Mouse (Mus musculus): Measurements from ENCODE around the gene Slc17a2. TPM values are rescaled to one million over a fixed set of nuclear protein-coding genes. Genes with fewer than 3 reads are reported as not detected.

Slc17a2 gene
- polyA plus RNA-seq, 1 experiment, result 1.4 TPM

DNA sequence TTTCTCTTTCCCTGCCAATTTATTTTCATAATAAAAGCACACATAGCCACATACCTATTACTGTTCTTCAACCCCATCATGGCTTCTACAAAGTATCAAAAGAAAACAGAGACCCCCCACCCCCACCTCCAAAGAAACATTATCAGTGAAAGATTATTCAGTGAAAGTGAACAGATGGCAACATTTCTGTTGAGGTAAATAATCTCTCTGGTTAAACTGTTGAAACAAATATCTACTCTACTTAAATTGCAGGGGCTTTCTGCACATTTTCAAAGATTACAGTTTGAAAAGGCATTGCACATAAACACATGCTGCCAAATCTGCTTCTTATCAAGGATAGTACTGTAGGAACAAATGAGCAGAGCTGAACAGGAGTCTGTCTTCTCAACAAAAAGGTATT, 55.0 kb downstream of the Slc17a2 start:
- TF ChIP-seq POLR2A (IDR thresholded peaks at IDR 0.05; ENCODE audit: borderline replicate concordance, control insufficient read depth, low read depth, low read length) (no peak), CTCF (IDR thresholded peaks at IDR 0.05; ENCODE audit: control insufficient read depth, insufficient read depth, low read length) (no peak)
- Histone ChIP-seq H3K4me3 (replicated peaks; ENCODE audit: control insufficient read depth, low read depth, low read length) (no peak overlapping the region), H3K27ac (ENCODE audit: control insufficient read depth, insufficient read depth, low read depth, low read length, poor library complexity) (no peak overlapping the region), H3K4me1 (ENCODE audit: control insufficient read depth, insufficient read depth, low read length) (no peaks in the 10 kb centered on the region)

GRCm38 (mm10) chr13:23864711-23865110, 57.9 kb downstream of the Slc17a2 start:
- H3K27ac ChIP-seq (ENCODE audit: control insufficient read depth, insufficient read depth, low read depth, low read length, poor library complexity), result no peak overlapping the region
- TF ChIP-seq POLR2A (IDR thresholded peaks at IDR 0.05; ENCODE audit: borderline replicate concordance, control insufficient read depth, low read depth, low read length) (no peak), CTCF (IDR thresholded peaks at IDR 0.05; ENCODE audit: control insufficient read depth, insufficient read depth, low read length) (no peak)
- H3K4me3 ChIP-seq (replicated peaks; ENCODE audit: control insufficient read depth, low read depth, low read length), result no peak overlapping the region
- no peaks in the 10 kb centered on the region; the same call in 1 of the 2 replicates for H3K4me1 ChIP-seq (ENCODE audit: control insufficient read depth, insufficient read depth, low read length)
- 67% methylated on average over 9 of the region's 9 CpGs for WGBS

- Histone ChIP-seq H3K4me1 (ENCODE audit: control insufficient read depth, insufficient read depth, low read length) (no peaks in the 10 kb centered on the region; the same call in 1 of the 2 replicates), H3K4me3 (replicated peaks; ENCODE audit: control insufficient read depth, low read depth, low read length) (no peak overlapping the region), H3K27ac (ENCODE audit: control insufficient read depth, insufficient read depth, low read depth, low read length, poor library complexity) (no peak overlapping the region)
- WGBS, result 69% methylated on average over 9 of the region's 9 CpGs
- TF ChIP-seq POLR2A (IDR thresholded peaks at IDR 0.05; ENCODE audit: borderline replicate concordance, control insufficient read depth, low read depth, low read length) (no peak), CTCF (IDR thresholded peaks at IDR 0.05; ENCODE audit: control insufficient read depth, insufficient read depth, low read length) (no peak)
These were observed 59.4 kb downstream of the Slc17a2 start for GRCm38 (mm10) chr13:23866086-23866710.

DNA sequence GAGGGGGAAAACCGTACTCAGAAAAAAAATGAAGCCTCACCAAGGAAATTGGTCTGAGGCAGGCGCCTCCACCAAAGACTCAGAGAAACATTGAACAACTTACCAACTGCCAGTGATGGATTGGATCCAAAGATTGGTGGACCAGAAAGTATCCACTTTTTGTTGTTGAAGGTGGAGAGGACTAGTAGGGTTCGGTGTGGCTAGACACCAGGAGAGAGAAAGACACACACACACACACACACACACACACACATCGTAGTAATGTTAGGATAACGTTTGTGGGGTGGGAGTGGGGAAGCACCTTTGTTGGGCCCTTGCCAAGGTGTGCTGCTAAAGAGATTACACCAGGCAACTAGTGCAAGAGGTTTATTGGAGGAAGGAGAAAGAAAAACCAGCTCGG, 60.2 kb downstream of the Slc17a2 start:
- WGBS, result 59% methylated on average over 6 of the region's 6 CpGs
- H3K27ac ChIP-seq (ENCODE audit: control insufficient read depth, insufficient read depth, low read depth, low read length, poor library complexity), result no peak overlapping the region
- TF ChIP-seq POLR2A (IDR thresholded peaks at IDR 0.05; ENCODE audit: borderline replicate concordance, control insufficient read depth, low read depth, low read length) (no peak), CTCF (IDR thresholded peaks at IDR 0.05; ENCODE audit: control insufficient read depth, insufficient read depth, low read length) (no peak)
- H3K4me1 ChIP-seq (ENCODE audit: control insufficient read depth, insufficient read depth, low read length), result no peaks in the 10 kb centered on the region; the same call in 1 of the 2 replicates
- no peak overlapping the region for H3K4me3 ChIP-seq (replicated peaks; ENCODE audit: control insufficient read depth, low read depth, low read length)

DNA sequence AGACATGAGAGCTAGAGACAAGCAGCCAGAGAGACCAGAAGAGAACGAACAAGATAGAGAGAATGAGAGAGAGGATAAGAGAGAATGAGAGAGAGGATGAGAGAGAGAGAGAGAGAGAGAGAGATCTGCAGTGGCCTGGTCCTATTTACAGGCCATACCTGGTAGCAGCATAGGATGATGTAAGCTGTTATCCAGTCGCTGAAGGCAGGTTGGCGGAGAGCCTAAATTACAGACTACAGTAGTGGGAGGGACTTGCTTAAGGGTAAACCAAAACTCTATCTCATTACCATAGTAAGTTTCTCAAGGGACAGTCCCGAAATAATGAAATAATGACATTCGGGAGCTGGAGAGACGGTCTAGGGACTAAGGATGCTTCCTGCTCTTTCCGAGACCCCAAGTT, 60.6 kb downstream of the Slc17a2 start, which contains the start of gene Slc17a1:
Gene Slc17a1, plus strand, starts transcription at position 346 of the 400 bp plus-strand sequence.
- H3K4me1 ChIP-seq (ENCODE audit: control insufficient read depth, insufficient read depth, low read length), result no peaks in the 10 kb centered on the region; the same call in 1 of the 2 replicates
- WGBS, result 72% methylated on average over 7 of the region's 7 CpGs
- no peak within 1 kb of the TSS for H3K4me3 ChIP-seq (replicated peaks; ENCODE audit: control insufficient read depth, low read depth, low read length)
- H3K27ac ChIP-seq (ENCODE audit: control insufficient read depth, insufficient read depth, low read depth, low read length, poor library complexity), result no peak within 1 kb of the TSS
- TF ChIP-seq POLR2A (IDR thresholded peaks at IDR 0.05; ENCODE audit: borderline replicate concordance, control insufficient read depth, low read depth, low read length) (no peak), CTCF (IDR thresholded peaks at IDR 0.05; ENCODE audit: control insufficient read depth, insufficient read depth, low read length) (no peak)

- TF ChIP-seq CTCF (IDR thresholded peaks at IDR 0.05; ENCODE audit: control insufficient read depth, insufficient read depth, low read length) (no peak), POLR2A (IDR thresholded peaks at IDR 0.05; ENCODE audit: borderline replicate concordance, control insufficient read depth, low read depth, low read length) (no peak)
- no peaks in the 10 kb centered on the region; the same call in 1 of the 2 replicates for H3K4me1 ChIP-seq (ENCODE audit: control insufficient read depth, insufficient read depth, low read length)
- 55% methylated on average over 8 of the region's 8 CpGs for WGBS
- no peak overlapping the region for H3K4me3 ChIP-seq (replicated peaks; ENCODE audit: control insufficient read depth, low read depth, low read length)
- no peak overlapping the region for H3K27ac ChIP-seq (ENCODE audit: control insufficient read depth, insufficient read depth, low read depth, low read length, poor library complexity)
These were observed 62.2 kb downstream of the Slc17a2 start for GRCm38 (mm10) chr13:23868790-23869533.

- 83% methylated on average over 3 of the region's 3 CpGs for WGBS
- H3K27ac ChIP-seq (ENCODE audit: control insufficient read depth, insufficient read depth, low read depth, low read length, poor library complexity), result no peak overlapping the region
- H3K4me3 ChIP-seq (replicated peaks; ENCODE audit: control insufficient read depth, low read depth, low read length), result no peak overlapping the region
- TF ChIP-seq CTCF (IDR thresholded peaks at IDR 0.05; ENCODE audit: control insufficient read depth, insufficient read depth, low read length) (no peak), POLR2A (IDR thresholded peaks at IDR 0.05; ENCODE audit: borderline replicate concordance, control insufficient read depth, low read depth, low read length) (no peak)
- no peaks in the 10 kb centered on the region; the same call in 1 of the 2 replicates for H3K4me1 ChIP-seq (ENCODE audit: control insufficient read depth, insufficient read depth, low read length)
These were observed 63.2 kb downstream of the Slc17a2 start for GRCm38 (mm10) chr13:23869996-23870395.

DNA sequence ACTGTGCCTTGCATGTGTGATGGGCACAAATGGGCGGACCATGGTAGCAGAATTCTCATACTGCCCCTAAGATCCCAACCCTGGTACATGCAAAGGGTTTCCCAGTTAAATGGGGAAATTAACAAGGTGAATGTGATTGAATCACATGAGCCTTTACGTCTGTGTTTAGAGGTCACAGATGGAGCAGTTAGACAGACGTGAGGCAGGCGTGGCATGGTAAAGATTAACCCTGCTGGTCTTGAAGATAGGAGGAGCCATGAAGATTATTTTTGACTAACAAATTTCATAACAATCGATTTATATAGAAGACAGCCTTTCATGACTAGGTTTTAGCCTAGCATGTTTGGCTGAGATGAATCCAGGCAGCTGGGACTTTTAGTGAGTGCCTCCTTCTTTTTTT, 66.3 kb downstream of the Slc17a2 start:
- Histone ChIP-seq H3K27ac (ENCODE audit: control insufficient read depth, insufficient read depth, low read depth, low read length, poor library complexity) (no peak overlapping the region), H3K4me1 (ENCODE audit: control insufficient read depth, insufficient read depth, low read length) (no peaks in the 10 kb centered on the region; the same call in 1 of the 2 replicates), H3K4me3 (replicated peaks; ENCODE audit: control insufficient read depth, low read depth, low read length) (no peak overlapping the region)
- TF ChIP-seq CTCF (IDR thresholded peaks at IDR 0.05; ENCODE audit: control insufficient read depth, insufficient read depth, low read length) (no peak), POLR2A (IDR thresholded peaks at IDR 0.05; ENCODE audit: borderline replicate concordance, control insufficient read depth, low read depth, low read length) (no peak)
- WGBS, result 66% methylated on average over 5 of the region's 5 CpGs

Other genes starting within 250 kb of the Slc17a2 start
- 5.3 and 12.9 TPM in 2 replicates for gene Hist1h3e, start 244.6 kb upstream of the Slc17a2 start, polyA plus RNA-seq (2011; ENCODE audit: insufficient read depth, insufficient read length, low replicate concordance, missing spikeins)
- 12.5 and 23.9 TPM in 2 replicates for gene Hist1h2ae, start 235.8 kb upstream of the Slc17a2 start, polyA plus RNA-seq (2011; ENCODE audit: insufficient read depth, insufficient read length, low replicate concordance, missing spikeins)
- gene Hist1h2bg, start 235.6 kb upstream of the Slc17a2 start, polyA plus RNA-seq (2011; ENCODE audit: insufficient read depth, insufficient read length, low replicate concordance, missing spikeins), result 65.5 and 109 TPM in 2 replicates
- gene Hist1h2bf, start 232.8 kb upstream of the Slc17a2 start, polyA plus RNA-seq (2011; ENCODE audit: insufficient read depth, insufficient read length, low replicate concordance, missing spikeins), result 32.4 and 40.5 TPM in 2 replicates
- gene Hist1h2ad, start 232.6 kb upstream of the Slc17a2 start, polyA plus RNA-seq (2011; ENCODE audit: insufficient read depth, insufficient read length, low replicate concordance, missing spikeins), result 2.6 and 4.3 TPM in 2 replicates
- gene Hist1h3d, start 231.2 kb upstream of the Slc17a2 start, polyA plus RNA-seq (2011; ENCODE audit: insufficient read depth, insufficient read length, low replicate concordance, missing spikeins), result 7.1 and 11.3 TPM in 2 replicates
- gene Hist1h4d, start 225.4 kb upstream of the Slc17a2 start, polyA plus RNA-seq (2011; ENCODE audit: insufficient read depth, insufficient read length, low replicate concordance, missing spikeins), result 50.4 and 64.8 TPM in 2 replicates
- 9.2 and 11.8 TPM in 2 replicates for gene Hist1h2be, start 185.9 kb upstream of the Slc17a2 start, polyA plus RNA-seq (2011; ENCODE audit: insufficient read depth, insufficient read length, low replicate concordance, missing spikeins)
- 27.6 and 54.3 TPM in 2 replicates for gene Hist1h1e, start 184.4 kb upstream of the Slc17a2 start, polyA plus RNA-seq (2011; ENCODE audit: insufficient read depth, insufficient read length, low replicate concordance, missing spikeins)
- 2.0 and 3.7 TPM in 2 replicates for gene Hist1h2ac, start 123.0 kb upstream of the Slc17a2 start, polyA plus RNA-seq (2011; ENCODE audit: insufficient read depth, insufficient read length, low replicate concordance, missing spikeins)
- 42.9 and 54.0 TPM in 2 replicates for gene Hist1h2bc, start 122.8 kb upstream of the Slc17a2 start, polyA plus RNA-seq (2011; ENCODE audit: insufficient read depth, insufficient read length, low replicate concordance, missing spikeins)
- gene Hist1h1t, start 111.2 kb upstream of the Slc17a2 start, polyA plus RNA-seq (2011; ENCODE audit: insufficient read depth, insufficient read length, low replicate concordance, missing spikeins), result 3.9 TPM in 1 of 2 replicates, not detected in the other
- gene Hist1h4c, start 108.5 kb upstream of the Slc17a2 start, polyA plus RNA-seq (2011; ENCODE audit: insufficient read depth, insufficient read length, low replicate concordance, missing spikeins), result 7.1 and 15.1 TPM in 2 replicates
- gene Hfe, start 96.1 kb upstream of the Slc17a2 start, polyA plus RNA-seq (2011; ENCODE audit: insufficient read depth, insufficient read length, low replicate concordance, missing spikeins), result 4.0 and 4.5 TPM in 2 replicates
- gene Hist1h1c, start 68.2 kb upstream of the Slc17a2 start, polyA plus RNA-seq (2011; ENCODE audit: insufficient read depth, insufficient read length, low replicate concordance, missing spikeins), result 78.9 and 108 TPM in 2 replicates
- gene Hist1h3c, start 61.4 kb upstream of the Slc17a2 start, polyA plus RNA-seq (2011; ENCODE audit: insufficient read depth, insufficient read length, low replicate concordance, missing spikeins), result 42.2 and 62.6 TPM in 2 replicates
- gene Hist1h2bb, start 60.3 kb upstream of the Slc17a2 start, polyA plus RNA-seq (2011; ENCODE audit: insufficient read depth, insufficient read length, low replicate concordance, missing spikeins), result 65.7 and 136 TPM in 2 replicates
- 30.3 and 31.4 TPM in 2 replicates for gene Hist1h2ab, start 55.9 kb upstream of the Slc17a2 start, polyA plus RNA-seq (2011; ENCODE audit: insufficient read depth, insufficient read length, low replicate concordance, missing spikeins)
- gene Hist1h3b, start 54.7 kb upstream of the Slc17a2 start, polyA plus RNA-seq (2011; ENCODE audit: insufficient read depth, insufficient read length, low replicate concordance, missing spikeins), result 19.6 TPM in 1 of 2 replicates, not detected in the other
- gene Hist1h4b, start 50.0 kb upstream of the Slc17a2 start, polyA plus RNA-seq (2011; ENCODE audit: insufficient read depth, insufficient read length, low replicate concordance, missing spikeins), result 275 and 281 TPM in 2 replicates
- gene Hist1h4a, start 45.8 kb upstream of the Slc17a2 start, polyA plus RNA-seq (2011; ENCODE audit: insufficient read depth, insufficient read length, low replicate concordance, missing spikeins), result 62.7 and 98.3 TPM in 2 replicates
- 11.4 and 30.9 TPM in 2 replicates for gene Hist1h3a, start 44.6 kb upstream of the Slc17a2 start, polyA plus RNA-seq (2011; ENCODE audit: insufficient read depth, insufficient read length, low replicate concordance, missing spikeins)
- 38.3 and 41.6 TPM in 2 replicates for gene Hist1h1a, start 43.3 kb upstream of the Slc17a2 start, polyA plus RNA-seq (2011; ENCODE audit: insufficient read depth, insufficient read length, low replicate concordance, missing spikeins)
- not detected in 2 replicates for gene Trim38, start 37.1 kb upstream of the Slc17a2 start, polyA plus RNA-seq (2011; ENCODE audit: insufficient read depth, insufficient read length, low replicate concordance, missing spikeins)
- 2.9 TPM in 1 of 2 replicates, not detected in the other for gene Slc17a3, start 32.4 kb downstream of the Slc17a2 start, polyA plus RNA-seq (2011; ENCODE audit: insufficient read depth, insufficient read length, low replicate concordance, missing spikeins)
- not detected in 2 replicates for gene Slc17a1, start 60.8 kb downstream of the Slc17a2 start, polyA plus RNA-seq (2011; ENCODE audit: insufficient read depth, insufficient read length, low replicate concordance, missing spikeins)
- not detected in 2 replicates for gene Slc17a4, start 108.0 kb downstream of the Slc17a2 start, polyA plus RNA-seq (2011; ENCODE audit: insufficient read depth, insufficient read length, low replicate concordance, missing spikeins)
- not detected in 2 replicates for gene Hist1h2ba, start 127.2 kb downstream of the Slc17a2 start, polyA plus RNA-seq (2011; ENCODE audit: insufficient read depth, insufficient read length, low replicate concordance, missing spikeins)
- gene Hist1h2aa, start 127.5 kb downstream of the Slc17a2 start, polyA plus RNA-seq (2011; ENCODE audit: insufficient read depth, insufficient read length, low replicate concordance, missing spikeins), result not detected in 2 replicates
- gene Scgn, start 184.2 kb downstream of the Slc17a2 start, polyA plus RNA-seq (2011; ENCODE audit: insufficient read depth, insufficient read length, low replicate concordance, missing spikeins), result not detected in 2 replicates